Mouse (Mus musculus) neural tube, embryonic 13.5 days (tissue): ENCODE results near the gene Icmt. TPM values are rescaled to one million over a fixed set of nuclear protein-coding genes. Genes with fewer than 3 reads are reported as not detected.
A peak's percentile ranks its signal among the peaks of the same experiment; 100 is the strongest.

Source experiments
- ATAC-seq: fragments of 200-750 bp; cut with Nextera tagmentation; 2 replicates; pipeline ENCODE4 v1.8.0; 2017; ENCODE audit warnings: low read depth, mild to moderate bottlenecking, moderate TSS enrichment, moderate library complexity
- H3K27ac ChIP-seq: fragments of 300-500 bp; sonication (generic); replicated peaks from 2 replicates; pipeline ENCODE4 v1.5.1; 2015; ENCODE audit warnings: moderate library complexity, mild to moderate bottlenecking, inconsistent platforms
- H3K27me3 ChIP-seq: fragments of 300-500 bp; sonication (generic); 2 replicates; pipeline ENCODE4 v1.6.1; 2015; ENCODE audit warnings: mild to moderate bottlenecking, inconsistent platforms
- H3K36me3 ChIP-seq: fragments of 300-500 bp; sonication (generic); 2 replicates; pipeline ENCODE4 v1.6.1; 2015; ENCODE audit warnings: mild to moderate bottlenecking, inconsistent platforms
- H3K4me1 ChIP-seq: fragments of 300-500 bp; sonication (generic); replicated peaks from 2 replicates; pipeline ENCODE4 v1.6.1; 2015; ENCODE audit warnings: inconsistent platforms
- H3K4me2 ChIP-seq: fragments of 300-500 bp; sonication (generic); 2 replicates; pipeline ENCODE4 v1.6.1; 2015; ENCODE audit warnings: inconsistent platforms, mild to moderate bottlenecking, moderate library complexity
- H3K4me3 ChIP-seq: fragments of 300-500 bp; sonication (generic); 2 replicates; pipeline ENCODE4 v1.5.1; 2015; ENCODE audit warnings: mild to moderate bottlenecking, inconsistent platforms
- H3K9ac ChIP-seq: fragments of 300-500 bp; sonication (generic); 2 replicates; pipeline ENCODE4 v1.6.1; 2015; ENCODE audit warnings: moderate library complexity, mild to moderate bottlenecking, inconsistent platforms
- H3K9me3 ChIP-seq: fragments of 300-500 bp; sonication (generic); 2 replicates; pipeline ENCODE4 v1.6.1; 2016; ENCODE audit warnings: inconsistent platforms
- WGBS: fragments of 180-500 bp; shearing (Covaris S2); methylation state at CpG from one replicate; pipeline ENCODE4 v1.1.7; 2015; 5-methylcytosine and 5-hydroxymethylcytosine counted together
- polyA plus RNA-seq: library from polyadenylated mRNA; unstranded; fragments of >200 nt; fragmentation: Nextera tagmentation; extraction: Ambion mirVana; gene quantifications from 2 replicates; pipeline ENCODE4 v1.2.1, GENCODE M21; 2015

Gene Icmt
- polyA plus RNA-seq, 1 experiment from 2014 or later, result 21.7 TPM

DNA sequence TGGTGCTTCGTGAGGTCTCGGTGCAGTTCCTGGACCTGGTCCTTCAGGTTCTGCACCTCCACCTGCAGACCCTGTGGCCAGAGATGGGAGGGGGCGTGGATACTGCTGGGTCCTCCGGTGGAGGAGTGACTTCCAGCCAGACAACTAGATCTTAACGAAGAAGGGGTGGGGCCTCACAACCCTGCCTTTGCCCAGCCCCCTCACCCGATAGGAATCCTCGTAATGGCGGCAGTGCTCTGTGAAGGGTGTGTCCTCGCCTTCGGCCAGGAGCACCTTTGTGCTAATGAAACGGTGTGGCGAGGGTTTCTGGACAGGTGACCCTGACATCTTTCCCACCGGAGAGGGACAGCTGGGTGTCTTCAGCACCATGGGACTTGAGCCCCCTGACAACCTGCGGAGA, 15.2 kb downstream of the Icmt start:
- no peak for ATAC-seq
- Histone ChIP-seq H3K36me3 (peaks cover 14% of the 10 kb centered on the region; the same call in 1 of the 2 replicates), H3K27ac (no peak overlapping the region), H3K27me3 (peaks cover 77% of the 10 kb centered on the region), H3K9me3 (no peaks in the 10 kb centered on the region), H3K9ac (0 out of 2 replicates have a peak overlapping the region, but pooled peaks have one; percentile 67), H3K4me3 (peak overlapping the region; percentile 34), H3K4me1 (peaks cover 37% of the 10 kb centered on the region), H3K4me2 (peak overlapping the region; percentile 59)
- 4% methylated on average over 14 of the region's 14 CpGs for WGBS

GRCm38 (mm10) chr4:152313211-152313632, 16.2 kb downstream of the Icmt start:
- Histone ChIP-seq H3K9ac (peak overlapping the region; percentile 67), H3K4me1 (peaks cover 32% of the 10 kb centered on the region), H3K9me3 (no peaks in the 10 kb centered on the region), H3K36me3 (peaks cover 7% of the 10 kb centered on the region; the same call in 1 of the 2 replicates), H3K4me3 (peak overlapping the region; percentile 34), H3K27ac (no peak overlapping the region), H3K27me3 (peaks cover 87% of the 10 kb centered on the region), H3K4me2 (peak overlapping the region; percentile 59)
- peak; percentile 54 for ATAC-seq
- under 1% methylated on average over 29 of the region's 29 CpGs for WGBS

GRCm38 (mm10) chr4:152313934-152314333, 16.9 kb downstream of the Icmt start:
- Histone ChIP-seq H3K9ac (peak overlapping the region; percentile 67; the same call in 1 of the 2 replicates), H3K4me3 (peak overlapping the region; percentile 34), H3K4me1 (peaks cover 39% of the 10 kb centered on the region), H3K9me3 (no peaks in the 10 kb centered on the region), H3K36me3 (peaks cover 2% of the 10 kb centered on the region; the same call in 1 of the 2 replicates), H3K4me2 (peak overlapping the region; percentile 59), H3K27ac (no peak overlapping the region), H3K27me3 (peaks cover 94% of the 10 kb centered on the region)
- 0 out of 2 replicates have a peak, but pooled peaks have one; percentile 20 for ATAC-seq

- Histone ChIP-seq H3K9me3 (no peaks in the 10 kb centered on the region), H3K36me3 (no peaks in the 10 kb centered on the region), H3K4me1 (peaks cover 41% of the 10 kb centered on the region), H3K27me3 (peaks cover 85% of the 10 kb centered on the region), H3K27ac (no peak overlapping the region), H3K4me3 (peak overlapping the region; percentile 32), H3K4me2 (peak overlapping the region; percentile 55), H3K9ac (peak overlapping the region; percentile 50)
- WGBS, result under 1% methylated on average over 43 of the region's 43 CpGs
- ATAC-seq, result no peak
Observed at GRCm38 (mm10) chr4:152315498-152316213, 18.6 kb downstream of the Icmt start.

- no peak overlapping the region for H3K4me3 ChIP-seq
- H3K27ac ChIP-seq, result no peak overlapping the region
- no peaks in the 10 kb centered on the region for H3K9me3 ChIP-seq
- H3K36me3 ChIP-seq, result no peaks in the 10 kb centered on the region
- no peak overlapping the region for H3K9ac ChIP-seq
- peaks cover 69% of the 10 kb centered on the region for H3K27me3 ChIP-seq
- 87% methylated on average over 6 of the region's 6 CpGs for WGBS
- no peak for ATAC-seq
- H3K4me1 ChIP-seq, result peaks cover 35% of the 10 kb centered on the region
- no peak overlapping the region for H3K4me2 ChIP-seq
Observed at GRCm38 (mm10) chr4:152317631-152318033, 20.6 kb downstream of the Icmt start.

- Histone ChIP-seq H3K36me3 (no peaks in the 10 kb centered on the region), H3K4me3 (peak within 1 kb of the TSS; percentile 15), H3K9me3 (no peaks in the 10 kb centered on the region), H3K4me2 (peak within 1 kb of the TSS; percentile 35), H3K27ac (no peak within 1 kb of the TSS), H3K4me1 (peaks cover 25% of the 10 kb centered on the region), H3K9ac (peak within 1 kb of the TSS; percentile 27; the same call in 1 of the 2 replicates), H3K27me3 (peaks cover 58% of the 10 kb centered on the region)
- no peak for ATAC-seq
- 4% methylated on average over 26 of the region's 26 CpGs for WGBS
Observed at GRCm38 (mm10) chr4:152318517-152319234, 21.6 kb downstream of the Icmt start, which contains the start of gene Rnf207. Rnf207 (minus strand) TSS chr4:152318993.

DNA sequence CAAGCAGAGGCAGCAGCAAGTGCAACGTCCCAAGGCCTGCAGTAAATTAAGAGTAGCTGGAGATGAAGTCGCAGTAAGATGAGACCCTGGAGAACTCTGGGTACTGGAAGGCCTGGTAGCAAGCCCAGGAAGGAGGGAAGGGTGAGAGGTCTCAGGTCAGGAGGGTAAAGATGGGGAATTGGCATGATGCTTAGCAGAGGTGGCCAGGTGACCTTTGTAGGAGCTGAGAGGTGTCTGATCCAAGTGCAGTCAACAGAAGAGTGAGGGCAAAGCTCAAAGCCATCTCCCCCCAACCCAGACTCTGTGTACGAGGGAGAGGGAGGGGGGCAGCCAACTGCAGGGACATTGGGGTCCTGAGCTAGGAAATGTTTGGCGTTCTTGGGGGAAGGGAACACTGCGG, 24.4 kb downstream of the Icmt start:
- H3K4me1 ChIP-seq, result peaks cover 11% of the 10 kb centered on the region
- no peaks in the 10 kb centered on the region for H3K36me3 ChIP-seq
- no peaks in the 10 kb centered on the region for H3K9me3 ChIP-seq
- H3K9ac ChIP-seq, result no peak overlapping the region
- 61% methylated on average over 5 of the region's 5 CpGs for WGBS
- no peak overlapping the region for H3K4me2 ChIP-seq
- H3K27me3 ChIP-seq, result peaks cover 30% of the 10 kb centered on the region
- no peak for ATAC-seq
- no peak overlapping the region for H3K27ac ChIP-seq
- H3K4me3 ChIP-seq, result no peak overlapping the region

- peak overlapping the region; percentile 64 for H3K4me2 ChIP-seq
- H3K9me3 ChIP-seq, result no peaks in the 10 kb centered on the region
- peak; percentile 32; the same call in 1 of the 2 replicates for ATAC-seq
- H3K4me1 ChIP-seq, result peaks cover 20% of the 10 kb centered on the region
- H3K27ac ChIP-seq, result no peak overlapping the region
- peak overlapping the region; percentile 76 for H3K4me3 ChIP-seq
- H3K9ac ChIP-seq, result no peak overlapping the region
- peaks cover 3% of the 10 kb centered on the region; the same call in 1 of the 2 replicates for H3K27me3 ChIP-seq
- H3K36me3 ChIP-seq, result peaks cover 22% of the 10 kb centered on the region
- WGBS, result 54% methylated on average over 16 of the region's 16 CpGs
Observed at GRCm38 (mm10) chr4:152324641-152325562, 27.9 kb downstream of the Icmt start.

DNA sequence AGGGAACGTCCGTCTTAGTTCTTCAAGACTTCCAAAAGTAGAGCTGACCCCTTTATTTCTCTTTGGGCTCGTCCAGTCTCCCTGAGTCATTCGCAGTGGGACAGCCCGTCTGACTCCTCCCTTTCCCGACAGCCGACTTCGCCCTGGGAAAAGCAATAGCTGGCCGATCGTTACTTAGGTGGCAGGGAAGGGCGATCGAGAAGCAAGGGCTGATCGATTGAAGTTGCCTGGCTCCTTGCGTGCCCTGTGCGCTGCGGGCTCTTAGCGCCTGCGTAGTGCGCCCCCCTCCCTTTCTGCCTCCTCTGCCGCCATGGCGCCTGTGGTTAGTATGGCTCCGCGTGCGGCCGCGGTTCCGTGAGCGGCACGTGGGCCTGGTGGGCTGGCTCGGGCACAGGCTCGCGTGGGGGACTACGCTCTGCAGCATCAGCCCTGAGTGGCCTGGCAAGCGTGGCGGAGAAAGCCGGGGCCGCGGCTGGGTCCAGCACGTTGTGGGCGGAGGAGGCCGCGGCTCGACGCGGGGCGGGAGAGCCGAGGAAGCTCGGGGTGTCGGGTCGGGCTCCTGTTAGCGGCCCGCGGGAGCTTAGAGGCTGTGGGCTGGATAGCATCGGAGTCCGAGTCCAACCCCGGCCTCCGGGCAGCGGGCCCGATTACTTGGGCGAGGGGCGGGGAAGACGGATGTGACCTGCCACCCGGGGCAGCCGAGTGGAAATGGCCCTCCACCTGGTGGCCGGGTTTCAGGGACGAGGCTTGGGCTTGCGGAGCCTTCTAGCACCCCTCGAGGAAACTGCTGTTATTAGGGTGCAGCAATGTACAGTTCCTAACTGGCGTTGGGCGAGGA, 28.8 kb downstream of the Icmt start, which contains the start of gene Rpl22:
Rpl22 (plus strand) TSS at position 169 of the 838 bp plus-strand sequence.
- H3K9me3 ChIP-seq, result no peaks in the 10 kb centered on the region
- H3K27ac ChIP-seq, result peak within 1 kb of the TSS; percentile 69
- H3K4me2 ChIP-seq, result peak within 1 kb of the TSS; percentile 64
- peak within 1 kb of the TSS; percentile 89 for H3K9ac ChIP-seq
- WGBS, result 0% methylated on average over 70 of the region's 70 CpGs
- peaks cover 3% of the 10 kb centered on the region; the same call in 1 of the 2 replicates for H3K27me3 ChIP-seq
- peak within 1 kb of the TSS; percentile 76 for H3K4me3 ChIP-seq
- peaks cover 30% of the 10 kb centered on the region for H3K36me3 ChIP-seq
- peaks cover 20% of the 10 kb centered on the region for H3K4me1 ChIP-seq
- peak; percentile 97 for ATAC-seq

DNA sequence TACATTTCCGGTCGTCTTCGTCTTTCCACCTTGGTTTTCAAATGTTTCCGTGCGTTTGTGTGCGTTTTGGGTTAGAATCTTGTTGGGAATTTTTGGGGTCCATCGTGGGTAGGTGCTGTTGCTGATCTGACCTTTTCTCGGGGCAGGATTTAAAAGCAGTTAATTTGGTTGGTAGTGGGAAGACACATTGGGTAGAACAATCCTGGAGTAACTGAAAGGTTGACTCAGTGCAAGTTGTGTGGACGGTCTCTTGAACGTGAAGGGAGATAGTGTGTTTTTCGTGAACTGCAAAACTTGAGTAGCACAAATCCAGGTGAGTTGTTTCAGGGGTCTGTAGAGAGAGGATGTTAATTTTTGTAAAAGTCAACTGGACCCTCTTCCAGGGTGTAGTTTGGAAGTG, 29.5 kb downstream of the Icmt start:
- H3K4me2 ChIP-seq, result peak overlapping the region; percentile 64
- H3K27ac ChIP-seq, result no peak overlapping the region
- peak overlapping the region; percentile 89 for H3K9ac ChIP-seq
- WGBS, result 1% methylated on average over 11 of the region's 11 CpGs
- peaks cover 3% of the 10 kb centered on the region; the same call in 1 of the 2 replicates for H3K27me3 ChIP-seq
- peak overlapping the region; percentile 76 for H3K4me3 ChIP-seq
- H3K4me1 ChIP-seq, result peaks cover 20% of the 10 kb centered on the region
- no peaks in the 10 kb centered on the region for H3K9me3 ChIP-seq
- H3K36me3 ChIP-seq, result peaks cover 38% of the 10 kb centered on the region
- ATAC-seq, result no peak

GRCm38 (mm10) chr4:152328691-152329090, 31.7 kb downstream of the Icmt start:
- no peaks in the 10 kb centered on the region for H3K27me3 ChIP-seq
- H3K4me1 ChIP-seq, result peaks cover 20% of the 10 kb centered on the region
- no peaks in the 10 kb centered on the region for H3K9me3 ChIP-seq
- H3K4me2 ChIP-seq, result no peak overlapping the region
- ATAC-seq, result no peak
- H3K36me3 ChIP-seq, result peaks cover 59% of the 10 kb centered on the region
- no peak overlapping the region for H3K27ac ChIP-seq
- no peak overlapping the region for H3K4me3 ChIP-seq
- H3K9ac ChIP-seq, result no peak overlapping the region
- WGBS, result 82% methylated on average over 6 of the region's 6 CpGs
